Mouse (Mus musculus): ENCODE data around the gene Gsg1l. TPM values are rescaled to one million over a fixed set of nuclear protein-coding genes. Genes with fewer than 3 reads are reported as not detected.

Gsg1l gene
- under 1 TPM in 1 of 2 experiments, not detected in 1; 0.05 TPM for total RNA-seq (2021)
- long read RNA-seq, experiment 1 = 0 reads
- long read RNA-seq, experiment 2 = 0 reads

- no peak for DNase-seq (ENCODE audit: low spot score)
These were observed at the start of gene Gsg1l for GRCm38 (mm10) chr7:126082286-126082741. Gene Gsg1l (minus strand): TSS chr7:126082411.

- no peak for DNase-seq (ENCODE audit: low spot score)
These were observed 45.5 kb upstream of the Gsg1l start for GRCm38 (mm10) chr7:126127673-126128072.

DNA sequence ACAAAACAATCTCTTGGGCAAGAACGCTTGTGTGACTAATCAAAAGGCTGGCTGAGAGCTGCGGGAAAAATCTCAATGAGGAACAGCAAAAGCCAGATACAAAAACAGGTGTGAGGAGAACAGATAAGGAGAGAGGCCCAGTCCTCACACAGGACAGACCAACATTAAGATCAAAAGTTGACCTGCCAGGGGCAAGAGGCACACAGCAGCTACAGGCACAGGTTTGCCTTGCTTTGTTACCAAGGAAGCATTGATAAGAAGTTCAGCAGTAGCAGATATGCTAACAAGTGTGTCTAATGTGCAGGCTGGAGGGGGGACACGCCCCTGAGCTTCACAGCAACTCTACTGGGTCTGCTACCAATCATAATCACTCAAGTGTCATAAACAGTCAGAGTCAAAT is 44.3 kb upstream of the Gsg1l start:
- no peak for DNase-seq (ENCODE audit: low spot score)

DNA sequence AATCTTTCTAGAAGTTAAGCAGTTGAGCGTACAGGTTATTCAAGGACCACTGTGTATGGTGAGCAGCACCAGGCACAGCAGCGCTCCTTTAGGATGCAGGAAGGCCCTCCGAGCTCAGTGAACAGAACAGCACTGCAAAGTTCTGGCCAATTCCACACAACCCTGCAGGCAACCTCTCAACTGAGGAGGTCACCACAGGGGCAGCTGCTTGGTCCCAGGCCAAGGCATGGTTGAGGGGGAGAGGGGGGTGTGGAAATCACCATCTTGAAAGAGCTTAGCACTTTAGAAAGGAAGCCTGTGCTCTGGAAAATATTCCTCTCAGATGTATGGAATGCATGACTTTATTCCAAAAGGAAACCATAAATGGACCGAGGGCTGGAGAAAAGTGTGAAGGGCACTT is 39.3 kb upstream of the Gsg1l start:
- DNase-seq (ENCODE audit: low spot score) = no peak

DNA sequence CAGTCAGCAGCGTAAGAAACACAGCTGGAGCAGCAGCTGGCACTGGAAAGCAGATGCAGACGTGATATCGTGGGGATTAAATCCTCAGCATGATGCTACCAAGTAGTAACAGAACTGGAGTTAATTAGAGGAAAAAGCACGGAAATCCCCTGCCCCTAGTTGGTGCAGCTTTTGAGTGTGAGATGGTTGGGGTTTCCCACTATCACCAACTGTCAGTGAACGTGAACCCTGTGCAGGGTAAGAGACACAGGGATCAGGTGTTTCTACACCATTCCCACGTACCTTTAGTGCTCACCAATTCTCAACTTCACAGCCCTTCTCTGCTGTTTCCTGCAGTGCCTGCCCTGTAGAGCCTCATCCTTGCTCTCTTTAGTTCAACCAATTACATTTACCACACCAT is 37.6 kb upstream of the Gsg1l start:
- DNase-seq (ENCODE audit: low spot score) = no peak

- DNase-seq (ENCODE audit: low spot score) = no peak
These were observed 31.1 kb upstream of the Gsg1l start for GRCm38 (mm10) chr7:126113263-126113662.

DNA sequence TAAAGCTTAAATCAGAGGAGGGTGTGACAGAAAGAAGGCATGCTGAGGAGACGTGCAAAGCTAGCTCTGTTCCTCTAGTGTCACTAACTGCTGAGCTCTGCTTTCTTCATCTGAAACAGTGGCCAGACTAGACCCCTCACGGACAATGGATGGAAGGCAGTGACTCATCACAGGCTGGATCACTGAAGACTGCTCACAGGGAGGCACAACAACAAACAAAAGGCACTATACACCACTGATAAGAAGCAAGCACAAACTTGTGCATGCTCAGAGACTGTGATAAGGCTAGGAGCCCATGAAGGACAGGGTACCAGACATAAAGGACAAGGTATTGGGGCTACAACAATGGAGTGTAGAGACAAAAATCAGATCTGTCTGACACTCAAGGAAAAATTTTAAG is 29.0 kb upstream of the Gsg1l start:
- no peak for DNase-seq (ENCODE audit: low spot score)

GRCm38 (mm10) chr7:126109898-126110297 is 27.7 kb upstream of the Gsg1l start:
- no peak for DNase-seq (ENCODE audit: low spot score)

GRCm38 (mm10) chr7:126100440-126100839 is 18.2 kb upstream of the Gsg1l start:
- DNase-seq (ENCODE audit: low spot score) = no peak

DNA sequence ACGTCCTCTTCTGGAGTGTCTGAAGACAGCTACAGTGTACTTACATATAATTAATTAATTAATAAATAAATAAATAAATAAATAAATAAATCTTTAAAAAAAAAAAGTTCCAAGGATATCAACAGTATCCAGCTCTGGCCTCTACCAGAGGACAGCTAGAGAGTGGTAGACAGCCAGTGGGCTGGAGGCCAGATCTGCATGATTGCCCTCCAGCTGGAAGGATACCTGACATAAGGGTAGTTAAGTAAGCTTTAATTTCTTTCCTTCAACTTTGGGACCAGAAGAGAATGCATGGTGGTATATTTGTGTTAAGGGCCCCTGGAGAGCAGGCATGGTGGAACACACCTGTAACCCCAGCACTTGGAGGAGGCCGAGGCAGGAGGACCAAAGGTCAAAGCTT is 17.6 kb upstream of the Gsg1l start:
- no peak for DNase-seq (ENCODE audit: low spot score)

DNA sequence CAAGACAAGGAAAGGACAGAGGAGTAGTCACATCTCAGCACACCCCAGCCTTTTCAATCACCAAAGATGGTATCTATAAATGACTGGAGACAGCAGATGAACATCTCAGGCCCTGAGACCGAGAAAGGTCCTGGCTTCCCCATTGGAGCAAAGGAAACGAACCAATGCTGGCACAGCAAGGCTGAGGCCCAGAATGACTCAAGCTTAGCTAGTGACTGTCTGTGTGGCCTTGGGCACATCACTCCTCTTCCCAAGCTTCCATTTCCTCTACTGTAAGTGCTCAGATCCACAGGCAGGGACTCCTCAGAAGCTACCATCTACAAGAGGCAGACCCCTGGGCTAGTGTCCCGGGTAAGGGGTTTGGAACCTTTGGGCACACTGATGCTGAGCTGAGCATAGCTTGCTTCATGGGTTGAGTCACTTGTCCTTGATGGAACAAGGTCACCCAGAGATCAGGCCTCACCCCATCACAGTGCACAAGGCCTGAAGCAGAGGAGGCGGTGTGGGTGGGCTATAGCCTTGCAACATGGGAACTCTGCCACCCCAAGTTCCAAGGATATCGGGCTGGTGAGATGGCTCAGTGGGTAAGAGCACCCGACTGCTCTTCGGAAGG is 17.1 kb upstream of the Gsg1l start:
- DNase-seq (ENCODE audit: low spot score) = no peak

DNA sequence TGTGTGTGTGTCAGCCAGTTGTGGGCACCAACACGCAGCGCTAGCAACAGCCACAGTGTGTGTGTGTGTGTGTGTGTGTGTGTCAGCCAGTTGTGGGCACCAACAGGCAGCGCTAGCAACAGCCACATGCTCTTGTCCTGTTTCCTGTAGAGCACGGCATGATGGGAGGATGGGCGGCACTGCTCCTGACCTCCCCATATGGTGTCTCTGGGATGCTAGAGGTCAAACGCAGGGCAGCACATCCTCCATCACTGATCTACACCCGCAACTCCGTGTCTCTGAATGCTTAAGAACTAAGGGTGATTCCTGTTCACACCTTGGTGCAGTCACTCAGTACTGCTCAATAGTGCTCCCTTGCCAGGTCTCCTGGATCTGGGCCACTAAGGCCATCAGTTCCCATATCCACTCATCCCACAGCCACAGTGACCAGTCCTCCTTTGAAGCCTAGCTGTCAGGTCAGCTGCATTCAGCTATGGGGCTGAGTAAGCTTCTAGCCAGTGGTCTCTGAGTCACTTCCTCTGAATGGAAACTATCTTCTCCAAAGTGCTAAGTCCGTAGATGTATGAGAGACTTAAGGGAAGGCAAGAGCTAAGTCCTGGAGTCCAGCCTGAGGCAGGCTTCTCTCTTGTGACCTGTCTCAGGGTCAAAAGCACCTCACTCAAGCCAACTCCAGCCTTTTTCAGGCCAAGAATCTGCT is 15.2 kb upstream of the Gsg1l start:
- DNase-seq (ENCODE audit: low spot score) = no peak

GRCm38 (mm10) chr7:126096596-126096995 is 14.4 kb upstream of the Gsg1l start:
- no peak for DNase-seq (ENCODE audit: low spot score)

DNA sequence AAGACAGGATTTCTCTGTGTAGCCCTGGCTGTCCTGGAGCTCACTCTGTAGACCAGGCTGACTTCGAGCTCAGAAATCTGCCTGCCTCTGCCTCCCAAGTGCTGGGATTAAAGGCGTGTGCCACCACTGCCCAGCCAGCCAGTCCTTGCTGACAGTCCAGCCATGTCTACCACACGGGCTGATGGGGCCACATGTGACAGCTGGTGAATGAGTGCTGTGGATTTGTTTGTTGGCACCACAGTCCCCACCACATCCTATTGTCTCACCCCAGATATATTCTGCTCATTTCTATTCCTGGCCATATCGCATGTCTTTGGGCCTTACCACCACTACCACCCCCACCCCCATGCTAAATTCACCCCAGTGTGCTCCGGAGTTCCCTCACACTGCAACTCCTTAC is 12.5 kb upstream of the Gsg1l start:
- no peak for DNase-seq (ENCODE audit: low spot score)

DNA sequence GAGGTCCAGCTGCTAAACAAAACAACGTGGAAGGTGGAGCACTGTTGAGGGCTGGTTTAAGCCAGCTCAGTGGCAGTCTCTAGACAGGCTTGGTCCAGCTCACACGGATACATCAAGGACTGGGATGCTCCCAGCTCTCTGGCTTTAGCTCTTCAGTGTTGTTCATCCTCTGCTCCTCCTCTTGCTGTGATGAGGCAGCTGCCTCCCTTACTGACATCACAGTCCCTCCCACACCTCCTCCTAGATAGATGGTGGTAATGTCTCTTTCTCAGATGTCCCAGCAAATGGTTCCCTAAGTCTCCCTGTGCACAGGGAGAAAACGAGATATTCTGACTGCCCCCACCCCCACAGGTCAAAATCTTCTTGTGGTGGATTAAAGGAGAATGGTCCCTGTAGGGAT is 11.0 kb upstream of the Gsg1l start:
- DNase-seq (ENCODE audit: low spot score) = no peak

- DNase-seq (ENCODE audit: low spot score) = peak; percentile 47
These were observed 7.6 kb upstream of the Gsg1l start for GRCm38 (mm10) chr7:126089782-126090181.

DNA sequence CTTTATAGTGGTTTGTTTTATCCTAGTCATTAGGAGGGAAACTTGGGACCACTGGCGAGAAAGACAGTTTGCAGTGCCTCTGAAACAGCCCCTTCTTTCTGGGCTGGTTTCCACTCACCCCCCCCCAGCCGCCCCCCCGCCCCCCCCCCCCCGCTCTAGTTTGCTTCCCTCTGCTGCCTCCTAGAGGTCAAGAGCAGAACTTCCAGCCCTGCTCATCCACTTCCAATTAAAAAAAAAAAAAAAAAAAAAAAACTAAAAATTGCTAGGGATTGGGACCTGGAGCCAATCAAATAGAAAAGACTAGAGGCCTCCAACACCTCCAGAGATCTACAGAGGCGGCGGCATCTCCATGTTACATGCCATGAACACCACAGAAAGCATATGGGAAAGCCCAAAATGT is 5.9 kb upstream of the Gsg1l start:
- no peak for DNase-seq (ENCODE audit: low spot score)

GRCm38 (mm10) chr7:126087602-126088001 is 5.4 kb upstream of the Gsg1l start:
- no peak for DNase-seq (ENCODE audit: low spot score)

DNA sequence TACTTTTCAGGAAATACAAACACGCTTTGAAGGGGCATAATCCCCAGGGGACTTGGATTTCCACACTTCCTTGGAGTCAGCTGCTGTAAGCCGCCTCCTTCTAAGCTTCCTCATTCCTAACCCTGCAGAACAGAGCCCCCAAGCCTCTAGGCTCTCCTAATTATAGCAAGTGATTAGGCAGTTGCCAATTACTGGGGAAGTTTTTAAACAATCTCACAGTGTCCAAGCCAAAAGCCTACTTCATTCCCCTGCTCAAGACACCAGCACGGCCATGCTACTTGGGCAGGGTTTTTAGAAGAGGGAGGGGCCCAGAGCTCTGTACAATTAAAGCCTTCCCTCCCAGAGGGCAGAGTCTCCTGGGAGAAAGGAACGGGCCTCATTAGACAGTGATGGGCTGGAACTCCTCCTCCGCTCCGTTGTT is 4.1 kb upstream of the Gsg1l start:
- DNase-seq (ENCODE audit: low spot score) = no peak

GRCm38 (mm10) chr7:126085154-126085553 is 2.9 kb upstream of the Gsg1l start:
- DNase-seq (ENCODE audit: low spot score) = no peak

- DNase-seq (ENCODE audit: low spot score) = no peak
These were observed 1.8 kb upstream of the Gsg1l start for GRCm38 (mm10) chr7:126083980-126084348.

DNA sequence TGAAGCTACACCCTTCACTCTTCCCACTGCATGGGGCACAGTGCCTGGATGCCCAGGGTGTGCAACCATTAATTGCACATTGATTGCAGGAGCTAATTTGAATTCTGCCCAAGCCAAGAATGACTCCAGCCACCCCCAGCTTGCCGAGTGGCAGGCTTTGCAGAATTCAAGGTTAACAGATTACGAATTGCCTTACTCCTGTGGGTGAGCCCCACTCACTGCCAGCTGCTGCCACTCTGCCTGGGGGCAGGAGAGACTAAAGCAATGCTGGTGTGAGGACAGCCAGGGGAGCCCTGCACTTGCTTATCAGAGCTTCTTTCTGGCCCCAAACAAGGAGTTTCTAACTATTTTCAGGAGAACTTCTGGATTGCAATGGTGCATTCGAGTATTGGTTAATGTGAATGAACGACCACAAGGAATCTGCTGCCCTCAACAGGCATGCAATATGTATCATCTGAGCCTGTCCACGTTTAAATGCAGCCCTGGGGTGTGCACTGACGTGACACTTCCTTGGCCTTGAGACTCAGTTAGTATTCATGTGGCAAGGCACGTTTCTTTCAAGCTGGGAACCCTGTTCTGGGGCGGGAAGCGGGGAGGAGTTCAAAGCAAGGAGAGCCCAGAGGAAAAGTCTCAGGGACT is 1.2 kb upstream of the Gsg1l start:
- no peak for DNase-seq (ENCODE audit: low spot score)
